Mouse (Mus musculus): ENCODE results near the gene Irf2bp1. TPM values are rescaled to one million over a fixed set of nuclear protein-coding genes. Genes with fewer than 3 reads are reported as not detected.

The Irf2bp1 gene
- polyA plus RNA-seq, 1 experiment: 7.3 TPM

DNA sequence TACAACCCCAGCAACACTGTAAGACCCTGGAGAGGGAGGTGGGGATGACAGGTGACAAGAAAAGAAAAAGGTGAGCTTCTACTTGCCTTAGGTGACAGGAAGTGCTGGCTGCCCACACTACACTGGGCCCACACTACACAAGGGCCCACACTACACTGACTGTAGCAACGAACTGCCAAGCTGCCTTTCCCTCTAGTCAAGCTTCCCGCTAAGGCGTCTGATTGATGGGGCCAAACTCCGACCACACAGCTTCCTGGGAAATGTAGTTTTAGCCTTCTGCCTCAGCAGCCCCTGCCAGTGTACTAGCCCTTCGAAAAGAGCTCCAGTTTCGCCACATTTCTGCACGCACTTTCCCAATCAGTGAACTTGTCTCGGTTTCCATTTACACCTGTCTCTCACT, 36.2 kb upstream of the Irf2bp1 start:
- TF ChIP-seq POLR2A (IDR thresholded peaks at IDR 0.05; ENCODE audit: borderline replicate concordance, control insufficient read depth, low read depth, low read length) (no peak), CTCF (IDR thresholded peaks at IDR 0.05; ENCODE audit: control insufficient read depth, insufficient read depth, low read length) (no peak)
- Histone ChIP-seq H3K4me1 (ENCODE audit: control insufficient read depth, insufficient read depth, low read length) (no peaks in the 10 kb centered on the region), H3K4me3 (replicated peaks; ENCODE audit: control insufficient read depth, low read depth, low read length) (no peak overlapping the region), H3K27ac (ENCODE audit: control insufficient read depth, insufficient read depth, low read depth, low read length, poor library complexity) (no peak overlapping the region)
- WGBS: 18% methylated on average over 8 of the region's 8 CpGs

DNA sequence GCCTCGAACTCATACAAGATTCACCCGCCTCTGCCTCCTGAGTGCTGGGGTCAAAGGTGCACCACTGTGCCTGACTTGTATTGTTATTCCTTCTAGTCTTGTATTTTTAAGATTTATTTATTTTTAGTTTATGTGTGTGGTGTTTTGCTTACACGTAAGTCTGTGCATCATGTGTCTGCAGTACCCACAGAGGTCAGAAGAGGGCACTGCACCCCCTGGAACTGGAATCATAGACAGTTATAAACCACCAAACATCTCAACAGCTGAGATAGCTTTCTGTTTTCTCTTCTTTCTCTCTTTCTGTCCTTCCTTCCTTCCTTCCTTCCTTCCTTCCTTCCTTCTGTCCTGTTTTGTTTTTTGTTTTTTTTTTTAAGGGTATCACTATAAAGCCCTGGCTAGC, 32.9 kb upstream of the Irf2bp1 start:
- TF ChIP-seq CTCF (IDR thresholded peaks at IDR 0.05; ENCODE audit: control insufficient read depth, insufficient read depth, low read length): no peak; the same call in 1 of the 2 replicates
- no peak for TF ChIP-seq POLR2A (IDR thresholded peaks at IDR 0.05; ENCODE audit: borderline replicate concordance, control insufficient read depth, low read depth, low read length)
- Histone ChIP-seq H3K27ac (ENCODE audit: control insufficient read depth, insufficient read depth, low read depth, low read length, poor library complexity) (no peak overlapping the region), H3K4me3 (replicated peaks; ENCODE audit: control insufficient read depth, low read depth, low read length) (no peak overlapping the region), H3K4me1 (ENCODE audit: control insufficient read depth, insufficient read depth, low read length) (no peaks in the 10 kb centered on the region)
- 90% methylated on average over 3 of the region's 3 CpGs for WGBS

DNA sequence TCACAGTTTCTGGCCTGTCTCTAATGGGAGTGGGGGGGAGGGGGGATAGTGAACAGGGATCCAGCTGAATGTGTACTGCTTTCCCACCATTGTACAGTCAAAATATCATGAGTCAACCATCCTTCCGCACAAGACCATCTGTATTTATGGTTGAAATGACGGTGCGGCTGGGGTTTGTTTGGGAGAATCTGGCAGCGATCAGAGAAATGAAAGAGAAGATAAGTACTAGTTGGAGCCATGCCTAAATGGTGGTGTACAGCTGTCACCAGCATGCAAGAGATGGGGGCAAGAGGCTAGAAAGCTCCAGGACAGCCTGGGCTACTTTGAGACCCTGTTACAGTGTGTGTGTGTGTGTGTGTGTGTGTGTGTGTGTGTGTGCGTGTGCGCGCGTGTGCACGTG, 25.5 kb upstream of the Irf2bp1 start:
- no peak overlapping the region for H3K4me3 ChIP-seq (replicated peaks; ENCODE audit: control insufficient read depth, low read depth, low read length)
- WGBS: 85% methylated on average over 9 of the region's 9 CpGs
- H3K27ac ChIP-seq (ENCODE audit: control insufficient read depth, insufficient read depth, low read depth, low read length, poor library complexity): no peak overlapping the region
- H3K4me1 ChIP-seq (ENCODE audit: control insufficient read depth, insufficient read depth, low read length): no peaks in the 10 kb centered on the region
- TF ChIP-seq POLR2A (IDR thresholded peaks at IDR 0.05; ENCODE audit: borderline replicate concordance, control insufficient read depth, low read depth, low read length) (no peak), CTCF (IDR thresholded peaks at IDR 0.05; ENCODE audit: control insufficient read depth, insufficient read depth, low read length) (no peak)

DNA sequence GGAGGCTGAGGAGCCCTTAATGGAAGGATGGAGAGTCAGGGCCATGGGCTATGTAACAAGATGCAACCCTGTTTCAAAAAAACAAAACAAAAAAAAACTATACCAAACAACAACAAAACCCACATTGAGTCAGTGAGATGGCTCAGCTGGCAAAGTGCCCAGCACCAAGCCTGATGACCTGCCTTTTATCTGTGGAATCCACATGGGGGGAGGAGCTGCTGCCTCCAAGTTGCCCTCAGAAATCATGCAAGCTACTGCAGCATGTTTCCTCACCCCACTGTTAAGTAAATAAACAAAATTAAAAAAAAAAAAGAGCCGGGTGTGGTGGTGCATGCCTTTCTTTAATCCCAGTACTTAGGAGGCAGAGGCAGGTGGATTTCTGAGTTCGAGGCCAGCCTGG, 17.3 kb upstream of the Irf2bp1 start:
- TF ChIP-seq CTCF (IDR thresholded peaks at IDR 0.05; ENCODE audit: control insufficient read depth, insufficient read depth, low read length) (no peak), POLR2A (IDR thresholded peaks at IDR 0.05; ENCODE audit: borderline replicate concordance, control insufficient read depth, low read depth, low read length) (no peak)
- WGBS: 53% methylated on average over 2 of the region's 2 CpGs

DNA sequence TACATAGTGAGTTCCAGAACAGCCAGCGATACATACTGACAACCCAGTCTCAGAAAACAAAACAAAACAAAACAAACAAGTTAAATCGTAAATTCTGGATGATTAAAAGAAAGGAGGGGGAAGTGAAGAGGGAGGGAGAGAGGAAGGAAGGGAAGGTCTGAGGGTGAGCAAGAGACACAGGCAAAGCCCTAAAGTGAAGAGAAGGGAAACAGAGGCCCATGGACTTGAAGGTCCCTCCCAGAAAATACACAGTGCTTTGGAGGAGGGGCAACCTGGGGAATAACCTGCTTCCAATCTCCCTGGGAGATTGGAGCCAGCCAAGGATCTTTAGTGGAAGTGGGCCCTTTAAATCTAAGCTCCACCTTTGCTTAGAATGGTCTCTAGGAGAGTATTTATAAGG, 16.7 kb upstream of the Irf2bp1 start, which contains the start of gene Nanos2:
Nanos2 (plus strand) TSS at position 301 of the 400 bp plus-strand sequence.
- WGBS: 42% methylated on average over 2 of the region's 2 CpGs
- Histone ChIP-seq H3K4me3 (replicated peaks; ENCODE audit: control insufficient read depth, low read depth, low read length) (no peak within 1 kb of the TSS), H3K27ac (ENCODE audit: control insufficient read depth, insufficient read depth, low read depth, low read length, poor library complexity) (no peak within 1 kb of the TSS), H3K4me1 (ENCODE audit: control insufficient read depth, insufficient read depth, low read length) (no peaks in the 10 kb centered on the region; the same call in 1 of the 2 replicates)
- TF ChIP-seq CTCF (IDR thresholded peaks at IDR 0.05; ENCODE audit: control insufficient read depth, insufficient read depth, low read length) (no peak), POLR2A (IDR thresholded peaks at IDR 0.05; ENCODE audit: borderline replicate concordance, control insufficient read depth, low read depth, low read length) (no peak)

More for the DNA sequence above, 17.3 kb upstream of the Irf2bp1 start:
- H3K4me1 ChIP-seq (ENCODE audit: control insufficient read depth, insufficient read depth, low read length): no peaks in the 10 kb centered on the region; the same call in 1 of the 2 replicates
- H3K27ac ChIP-seq (ENCODE audit: control insufficient read depth, insufficient read depth, low read depth, low read length, poor library complexity): no peak overlapping the region
- H3K4me3 ChIP-seq (replicated peaks; ENCODE audit: control insufficient read depth, low read depth, low read length): no peak overlapping the region

DNA sequence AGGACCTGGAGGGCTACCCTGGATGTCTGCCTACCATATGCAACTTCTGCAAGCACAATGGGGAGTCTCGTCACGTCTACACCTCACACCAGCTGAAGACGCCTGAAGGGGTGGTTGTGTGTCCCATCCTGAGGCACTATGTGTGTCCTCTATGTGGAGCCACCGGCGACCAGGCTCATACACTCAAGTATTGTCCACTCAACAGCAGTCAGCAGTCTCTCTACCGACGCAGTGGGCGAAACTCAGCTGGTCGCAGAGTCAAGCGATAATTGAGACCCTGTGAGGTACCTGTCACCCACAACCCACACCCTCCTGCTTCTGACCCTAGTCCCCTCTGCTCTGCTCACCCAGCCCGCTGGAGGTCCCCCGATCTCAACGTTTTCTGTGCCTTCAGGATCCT, 16.1 kb upstream of the Irf2bp1 start:
- H3K27ac ChIP-seq (ENCODE audit: control insufficient read depth, insufficient read depth, low read depth, low read length, poor library complexity): no peak overlapping the region
- TF ChIP-seq POLR2A (IDR thresholded peaks at IDR 0.05; ENCODE audit: borderline replicate concordance, control insufficient read depth, low read depth, low read length) (no peak), CTCF (IDR thresholded peaks at IDR 0.05; ENCODE audit: control insufficient read depth, insufficient read depth, low read length) (no peak)
- H3K4me1 ChIP-seq (ENCODE audit: control insufficient read depth, insufficient read depth, low read length): no peaks in the 10 kb centered on the region; the same call in 1 of the 2 replicates
- 75% methylated on average over 13 of the region's 13 CpGs for WGBS
- H3K4me3 ChIP-seq (replicated peaks; ENCODE audit: control insufficient read depth, low read depth, low read length): no peak overlapping the region

DNA sequence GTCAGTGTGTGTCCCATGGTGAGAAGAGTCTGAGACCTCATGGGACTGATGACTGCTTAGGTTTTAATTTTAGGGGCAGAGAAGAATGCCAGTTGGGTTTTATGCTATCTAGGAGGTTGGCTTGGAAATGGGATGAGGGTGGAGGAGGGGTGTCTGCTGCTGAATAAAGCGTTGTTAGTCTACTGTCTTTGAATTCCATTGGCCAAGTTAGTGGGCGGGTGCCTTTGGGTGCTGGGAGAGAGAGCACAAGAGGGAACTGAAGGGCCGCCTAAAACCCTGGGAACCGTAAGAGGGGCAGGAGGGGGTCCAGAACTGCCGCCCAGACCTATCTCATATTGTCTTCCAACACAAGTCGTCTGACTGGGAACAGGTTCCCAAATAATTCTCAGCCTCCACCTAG, 15.1 kb upstream of the Irf2bp1 start:
- TF ChIP-seq POLR2A (IDR thresholded peaks at IDR 0.05; ENCODE audit: borderline replicate concordance, control insufficient read depth, low read depth, low read length) (no peak), CTCF (IDR thresholded peaks at IDR 0.05; ENCODE audit: control insufficient read depth, insufficient read depth, low read length) (no peak)
- no peak overlapping the region for H3K4me3 ChIP-seq (replicated peaks; ENCODE audit: control insufficient read depth, low read depth, low read length)
- 62% methylated on average over 6 of the region's 6 CpGs for WGBS
- no peak overlapping the region for H3K27ac ChIP-seq (ENCODE audit: control insufficient read depth, insufficient read depth, low read depth, low read length, poor library complexity)
- no peaks in the 10 kb centered on the region; the same call in 1 of the 2 replicates for H3K4me1 ChIP-seq (ENCODE audit: control insufficient read depth, insufficient read depth, low read length)

DNA sequence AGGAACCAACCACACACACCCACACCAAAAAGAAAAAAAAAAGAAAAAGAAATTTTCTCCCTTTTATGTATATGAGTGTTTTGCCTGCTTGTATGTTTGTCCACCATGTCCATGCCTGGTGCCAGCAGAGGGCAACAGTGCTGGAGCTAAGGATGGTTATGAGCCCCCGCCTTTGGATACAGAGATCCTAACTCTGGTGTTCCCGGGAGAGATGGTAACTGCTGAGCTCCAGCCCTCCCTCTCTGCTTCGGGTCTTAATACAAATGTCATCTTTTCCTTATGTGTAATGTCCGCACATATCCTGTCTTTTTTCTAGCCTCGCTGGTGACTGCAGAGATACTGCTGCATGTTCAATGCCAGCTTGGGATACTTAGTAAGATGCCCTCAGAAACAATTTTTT, 13.8 kb upstream of the Irf2bp1 start:
- no peak overlapping the region for H3K4me3 ChIP-seq (replicated peaks; ENCODE audit: control insufficient read depth, low read depth, low read length)

More for the DNA sequence above, 13.8 kb upstream of the Irf2bp1 start:
- WGBS: 16% methylated on average over 5 of the region's 5 CpGs
- TF ChIP-seq POLR2A (IDR thresholded peaks at IDR 0.05; ENCODE audit: borderline replicate concordance, control insufficient read depth, low read depth, low read length) (no peak), CTCF (IDR thresholded peaks at IDR 0.05; ENCODE audit: control insufficient read depth, insufficient read depth, low read length) (no peak)
- no peak overlapping the region for H3K27ac ChIP-seq (ENCODE audit: control insufficient read depth, insufficient read depth, low read depth, low read length, poor library complexity)
- H3K4me1 ChIP-seq (ENCODE audit: control insufficient read depth, insufficient read depth, low read length): no peaks in the 10 kb centered on the region; the same call in 1 of the 2 replicates

Measured in bone marrow, adult 2 months (tissue).